Mouse (Mus musculus): ENCODE data around the gene Pard3.

Gene Pard3

DNA sequence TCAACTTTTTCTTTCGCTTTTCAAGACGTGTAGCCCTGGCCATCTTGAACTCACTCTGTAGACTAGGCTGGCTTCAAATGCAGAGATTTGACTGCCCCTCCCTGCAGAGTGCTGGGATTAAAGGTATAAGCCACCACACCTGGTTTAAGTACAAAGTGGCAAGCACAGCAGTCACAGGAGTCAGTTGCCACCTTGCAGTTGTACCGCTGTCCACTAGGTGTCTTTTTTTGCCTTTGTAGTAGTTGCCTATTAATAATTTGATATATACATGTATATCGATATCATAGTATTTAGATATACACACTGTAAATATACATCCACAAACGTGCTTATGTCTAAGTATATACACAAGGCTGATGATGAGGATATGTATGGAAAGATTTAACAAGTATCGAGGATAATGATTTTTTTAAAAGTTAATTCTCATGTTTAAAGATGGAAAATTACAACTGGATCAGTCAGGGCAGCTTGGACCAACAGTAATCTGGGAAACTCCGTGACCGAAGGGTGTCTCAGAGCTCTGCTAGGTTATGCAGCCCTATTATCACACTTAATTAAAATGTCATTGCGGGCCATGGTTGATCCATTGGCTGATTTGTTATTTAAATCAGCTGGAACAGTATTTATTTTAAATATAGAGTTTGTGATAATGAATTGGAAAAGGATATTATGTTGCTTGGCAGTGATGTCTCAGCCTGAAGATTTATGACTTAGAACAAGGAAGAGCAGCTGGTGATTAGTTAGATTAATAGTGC is 220.9 kb downstream of the Pard3 start:
- no peak for DNase-seq (ENCODE audit: low read depth, low spot score)

DNA sequence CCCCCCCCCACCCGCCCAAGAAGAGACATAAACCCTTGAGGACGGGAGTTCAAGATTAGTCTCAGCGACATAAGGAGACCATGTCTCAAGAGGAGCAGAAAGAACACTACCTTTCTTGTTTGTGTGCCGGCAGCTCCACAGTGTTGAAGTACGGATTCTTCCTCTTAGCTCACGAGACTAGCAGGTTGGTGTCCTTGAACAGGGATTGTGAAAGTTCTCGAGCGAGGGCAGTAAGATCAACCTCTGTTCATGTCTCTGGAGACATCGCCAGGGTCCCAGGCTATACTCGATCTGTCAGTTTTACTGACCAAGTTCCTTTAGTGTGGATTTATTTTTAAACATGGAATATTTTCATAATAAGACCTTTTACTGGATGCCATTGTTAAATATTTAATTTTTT is 224.1 kb downstream of the Pard3 start:
- DNase-seq (ENCODE audit: low read depth, low spot score), result no peak

DNA sequence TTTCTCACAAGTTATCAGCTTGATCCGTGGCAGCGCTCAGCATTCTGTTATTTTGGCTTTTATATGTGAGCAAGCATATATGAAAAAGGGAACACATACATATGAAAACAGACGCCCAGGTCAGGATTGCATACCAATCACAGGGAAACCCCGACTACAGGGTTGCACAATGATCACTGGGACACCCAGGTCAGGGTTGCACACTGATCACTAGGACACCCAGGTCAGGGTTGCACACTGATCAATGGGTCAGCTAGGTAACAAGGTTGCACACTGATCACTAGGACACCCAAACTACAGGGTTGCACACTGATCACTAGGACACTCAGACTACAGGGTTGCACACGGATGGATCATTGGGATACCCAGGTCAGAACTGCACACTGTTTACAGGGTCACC is 228.6 kb downstream of the Pard3 start:
- DNase-seq (ENCODE audit: low read depth, low spot score), result no peak

DNA sequence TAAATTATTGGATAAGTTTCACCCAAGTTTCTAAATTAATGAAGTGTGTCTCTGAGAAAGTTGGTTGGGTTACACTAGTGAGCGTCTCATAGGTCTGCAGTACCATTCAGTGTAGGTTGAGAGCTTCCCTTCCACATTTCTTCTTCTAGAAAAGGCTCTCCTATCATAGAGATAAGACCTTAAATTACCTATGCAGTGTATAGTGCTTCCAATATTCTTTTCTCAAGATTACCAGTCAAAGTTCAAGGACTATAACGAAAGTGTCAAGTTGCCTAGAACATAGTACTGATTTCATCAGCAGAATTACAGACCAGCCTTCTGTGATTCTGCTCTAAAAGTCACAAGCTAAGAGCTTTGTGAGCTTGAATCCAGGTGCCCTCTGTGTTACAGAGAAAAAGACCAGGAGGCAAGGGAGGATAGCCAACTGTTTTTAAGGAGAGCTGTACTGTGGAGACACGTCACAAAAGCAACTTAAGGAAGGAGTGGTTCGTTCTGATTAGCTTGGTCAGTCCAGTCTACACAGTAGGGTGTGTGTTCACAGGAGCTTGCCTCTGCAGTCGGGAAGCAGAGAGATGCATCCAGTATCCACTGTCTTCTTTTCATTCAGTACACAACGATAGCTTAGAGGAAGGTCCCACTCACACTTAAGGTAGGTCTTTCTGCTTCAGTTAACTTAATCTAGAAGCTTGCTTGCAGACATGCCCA is 229.5 kb downstream of the Pard3 start:
- DNase-seq (ENCODE audit: low read depth, low spot score), result no peak

DNA sequence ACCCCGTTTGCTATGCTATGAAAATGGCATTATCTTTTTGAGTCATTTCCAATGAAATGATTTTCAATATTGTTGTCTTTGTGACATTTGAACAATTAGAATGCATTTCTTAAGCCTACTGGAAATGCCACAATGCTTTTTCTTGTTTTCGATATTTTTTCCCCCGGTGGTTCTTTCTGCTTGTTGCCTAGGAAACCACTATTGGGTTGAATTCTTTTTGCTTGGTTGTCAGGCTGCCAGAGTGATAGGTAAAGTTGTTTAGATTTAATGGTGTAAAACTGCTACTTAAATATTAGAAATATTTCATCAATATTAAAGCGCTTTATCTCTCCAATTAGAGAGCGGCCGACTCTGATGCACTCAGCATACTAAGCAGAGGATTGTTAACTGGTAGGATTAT is 230.4 kb downstream of the Pard3 start:
- DNase-seq (ENCODE audit: low read depth, low spot score), result no peak

DNA sequence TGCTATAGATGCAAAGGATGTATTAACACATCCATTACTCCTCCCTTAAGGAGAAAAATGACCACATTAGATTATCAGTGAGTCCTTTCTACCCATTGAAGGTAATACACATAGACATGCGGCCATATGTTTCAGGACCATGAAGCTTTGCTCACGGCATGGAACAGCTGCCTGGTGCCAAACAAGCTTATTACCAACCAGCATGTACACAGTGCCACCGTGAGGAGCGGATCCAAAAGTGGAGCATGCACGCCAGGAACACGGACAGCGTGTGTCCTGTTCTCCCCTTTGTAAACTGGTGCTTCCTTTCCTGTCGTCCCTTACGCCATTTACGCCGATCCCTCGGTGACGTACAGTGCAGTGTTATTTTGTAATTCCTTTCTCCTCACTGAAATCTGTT is 232.2 kb downstream of the Pard3 start:
- no peak for DNase-seq (ENCODE audit: low read depth, low spot score)

DNA sequence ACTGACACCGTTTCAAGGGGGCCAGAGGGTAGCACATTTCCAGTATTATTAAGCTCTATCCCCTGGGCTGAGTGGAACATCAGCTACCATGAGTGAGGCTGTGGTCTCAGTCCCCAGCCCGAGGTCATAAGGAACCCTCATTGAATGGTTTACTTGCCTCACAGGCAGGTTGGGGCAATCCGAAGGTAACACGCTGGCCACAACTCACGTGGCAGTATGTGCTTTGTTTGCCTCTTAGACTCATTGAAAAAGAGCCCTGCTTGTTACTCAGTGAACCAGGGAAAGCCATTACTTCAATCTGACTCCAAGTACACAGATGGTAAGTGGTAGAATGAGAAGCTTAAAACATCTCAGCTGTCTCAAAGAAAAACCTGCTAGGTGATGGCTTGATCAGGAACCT is 236.8 kb downstream of the Pard3 start:
- no peak for DNase-seq (ENCODE audit: low read depth, low spot score)

DNA sequence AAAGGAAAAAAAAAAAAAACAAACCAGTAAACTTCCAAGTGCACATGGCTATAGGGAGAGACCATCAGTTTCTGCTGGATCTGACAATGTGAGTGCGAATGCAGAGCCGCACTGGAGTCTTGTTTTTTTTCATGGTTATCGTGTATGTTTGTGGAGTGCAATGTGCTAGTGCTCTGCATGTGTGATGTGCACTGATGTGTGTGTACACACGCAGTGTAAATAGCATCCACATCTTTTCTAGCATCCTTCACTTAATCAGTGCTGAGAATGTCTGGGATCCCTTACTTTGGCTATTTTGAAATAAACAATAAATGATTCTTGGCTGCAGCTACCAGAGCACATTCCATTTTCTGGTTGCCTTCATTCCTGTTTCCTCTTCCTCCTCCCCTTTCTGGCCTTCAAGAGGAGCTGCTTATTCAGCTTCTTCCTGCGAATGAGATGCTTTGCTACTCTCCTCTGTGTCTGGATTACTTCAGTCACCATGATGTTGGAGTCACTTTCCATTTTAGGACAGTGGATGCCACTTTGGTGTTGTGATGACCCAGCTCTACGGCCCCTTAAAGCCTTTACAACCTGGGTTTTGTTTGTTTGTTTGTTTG is 239.3 kb downstream of the Pard3 start:
- DNase-seq (ENCODE audit: low read depth, low spot score), result no peak

DNA sequence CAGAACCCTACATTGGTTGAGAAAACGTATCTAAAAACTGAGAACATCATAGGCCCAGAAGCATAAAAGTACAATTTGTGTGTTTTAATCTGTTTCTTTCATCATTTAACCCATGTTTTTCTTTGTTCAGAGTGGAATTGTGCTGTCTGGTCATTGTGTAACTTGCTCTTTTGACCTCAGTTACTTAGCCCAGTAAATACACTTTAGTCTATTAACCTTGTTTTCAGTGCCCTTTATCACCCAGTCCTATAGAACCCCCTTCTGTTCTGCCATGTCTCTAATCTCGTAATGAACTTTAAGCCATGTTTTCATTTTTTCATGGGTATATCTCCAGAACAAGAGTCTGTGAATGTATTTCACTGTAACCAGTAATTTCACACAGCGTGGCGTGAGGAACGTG is 243.3 kb downstream of the Pard3 start:
- no peak for DNase-seq (ENCODE audit: low read depth, low spot score)

DNA sequence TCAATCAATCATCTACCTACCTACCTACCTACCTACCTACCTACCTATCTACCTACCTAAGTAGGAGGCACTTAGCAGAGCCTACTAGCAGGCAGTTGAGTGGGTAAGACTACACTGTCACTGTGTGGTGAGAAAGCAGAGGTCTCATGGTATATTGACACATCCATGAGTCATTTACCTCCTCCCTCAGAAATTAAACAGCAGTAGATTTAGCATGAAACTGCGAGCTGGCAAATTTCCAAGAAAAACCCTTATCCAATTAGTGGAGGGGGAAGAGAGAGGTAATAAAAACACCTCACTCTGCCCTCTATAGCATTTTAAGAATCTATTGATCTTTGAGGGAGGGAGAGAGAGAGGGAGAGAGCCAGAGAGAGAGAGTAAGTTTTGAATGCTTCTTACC is 245.7 kb downstream of the Pard3 start:
- no peak for DNase-seq (ENCODE audit: low read depth, low spot score)

DNA sequence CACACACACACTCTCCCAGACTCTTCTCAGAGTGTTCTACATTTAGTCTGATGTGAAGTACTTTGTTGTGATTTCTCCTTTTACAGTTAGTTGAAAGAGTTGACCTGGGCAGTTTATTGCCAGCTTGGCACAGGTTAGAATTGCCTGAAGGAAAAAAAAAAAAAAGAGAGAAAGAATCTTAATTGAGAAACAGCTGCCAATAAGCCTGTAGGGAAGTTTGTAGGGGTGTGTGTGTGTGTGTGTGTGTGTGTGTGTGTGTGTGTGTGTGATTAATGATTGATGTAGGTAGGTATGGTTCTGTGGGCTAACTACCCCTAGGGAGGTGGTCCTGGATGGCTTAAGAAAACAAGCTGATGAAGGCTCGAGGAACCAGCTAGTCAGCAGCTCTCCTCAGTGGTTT is 252.1 kb downstream of the Pard3 start:
- no peak for DNase-seq (ENCODE audit: low read depth, low spot score)

DNA sequence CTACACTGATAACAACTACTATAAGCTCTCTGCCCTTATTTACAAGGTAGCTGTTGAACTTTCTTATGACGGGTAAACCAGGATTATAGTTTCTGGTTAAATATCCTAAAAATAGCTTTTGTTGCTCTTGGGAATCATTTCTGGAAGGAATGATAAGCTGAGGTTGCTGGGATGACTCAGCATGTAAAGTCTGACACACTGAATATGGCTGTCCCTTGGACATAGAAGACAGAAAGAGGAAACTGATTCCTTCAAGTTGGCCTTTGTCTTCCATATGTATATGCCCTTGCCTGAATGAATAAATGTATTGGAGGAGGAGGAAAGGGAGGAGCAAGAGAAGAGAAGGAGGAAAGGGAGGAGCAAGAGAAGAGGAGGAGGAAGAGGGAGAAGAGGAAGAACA is 254.2 kb downstream of the Pard3 start:
- DNase-seq (ENCODE audit: low read depth, low spot score), result no peak

DNA sequence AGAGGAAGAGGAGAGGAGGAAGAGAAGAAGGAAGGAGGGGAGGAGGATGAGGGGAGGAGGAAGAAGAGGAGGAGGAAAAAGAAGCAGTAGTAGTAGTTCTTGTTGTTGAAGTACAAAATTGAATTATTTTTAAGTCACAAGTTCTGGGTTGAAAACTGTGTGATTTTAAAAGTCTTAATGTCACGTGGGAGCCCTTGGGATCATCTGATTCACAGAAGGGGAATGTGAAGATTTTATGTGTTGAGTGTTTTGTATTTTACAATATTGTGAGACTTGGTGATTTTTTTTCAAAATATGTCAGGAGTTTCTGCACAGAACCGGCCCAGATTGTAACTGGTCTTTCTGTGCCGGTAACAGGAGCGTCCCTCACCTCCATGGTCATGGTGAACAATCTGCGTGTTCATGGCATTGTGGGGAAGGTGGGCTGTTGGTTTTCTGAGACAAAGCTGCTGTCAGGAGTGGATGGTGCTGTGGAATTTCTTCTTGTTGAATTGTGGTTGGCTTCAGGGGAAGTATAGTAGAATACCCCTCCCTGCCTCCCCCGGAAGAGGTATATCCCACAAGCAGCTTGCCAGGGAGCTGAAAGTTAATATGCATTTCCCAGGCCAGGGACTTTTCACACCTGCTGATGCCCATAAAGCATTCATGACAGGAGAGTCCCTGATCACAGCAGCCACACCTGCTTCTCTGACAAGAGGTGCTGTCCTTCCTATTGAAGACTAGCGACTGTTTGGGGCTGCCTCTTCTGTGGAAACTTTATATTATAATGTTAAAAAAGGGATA is 254.9 kb downstream of the Pard3 start:
- no peak for DNase-seq (ENCODE audit: low read depth, low spot score)

DNA sequence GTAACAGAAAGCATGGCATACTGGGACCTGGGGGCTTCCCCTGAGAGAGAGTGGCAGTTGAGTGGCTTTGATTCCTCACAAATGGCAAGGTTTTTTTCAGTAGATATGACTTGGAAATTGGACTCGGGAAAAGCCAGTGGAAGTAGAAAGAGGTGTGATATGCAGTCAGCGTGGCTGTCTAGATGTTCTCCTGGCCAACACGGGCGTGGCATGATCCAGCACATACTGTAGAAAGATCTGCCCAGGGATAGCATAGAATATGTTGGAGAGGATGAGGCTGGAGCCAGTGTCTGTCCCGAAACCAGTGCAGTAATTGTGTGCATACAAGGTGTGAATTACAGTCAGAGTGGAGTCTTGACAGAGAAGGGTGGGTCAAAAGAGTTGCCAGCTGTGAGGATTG is 257.2 kb downstream of the Pard3 start:
- DNase-seq (ENCODE audit: low read depth, low spot score), result no peak

DNA sequence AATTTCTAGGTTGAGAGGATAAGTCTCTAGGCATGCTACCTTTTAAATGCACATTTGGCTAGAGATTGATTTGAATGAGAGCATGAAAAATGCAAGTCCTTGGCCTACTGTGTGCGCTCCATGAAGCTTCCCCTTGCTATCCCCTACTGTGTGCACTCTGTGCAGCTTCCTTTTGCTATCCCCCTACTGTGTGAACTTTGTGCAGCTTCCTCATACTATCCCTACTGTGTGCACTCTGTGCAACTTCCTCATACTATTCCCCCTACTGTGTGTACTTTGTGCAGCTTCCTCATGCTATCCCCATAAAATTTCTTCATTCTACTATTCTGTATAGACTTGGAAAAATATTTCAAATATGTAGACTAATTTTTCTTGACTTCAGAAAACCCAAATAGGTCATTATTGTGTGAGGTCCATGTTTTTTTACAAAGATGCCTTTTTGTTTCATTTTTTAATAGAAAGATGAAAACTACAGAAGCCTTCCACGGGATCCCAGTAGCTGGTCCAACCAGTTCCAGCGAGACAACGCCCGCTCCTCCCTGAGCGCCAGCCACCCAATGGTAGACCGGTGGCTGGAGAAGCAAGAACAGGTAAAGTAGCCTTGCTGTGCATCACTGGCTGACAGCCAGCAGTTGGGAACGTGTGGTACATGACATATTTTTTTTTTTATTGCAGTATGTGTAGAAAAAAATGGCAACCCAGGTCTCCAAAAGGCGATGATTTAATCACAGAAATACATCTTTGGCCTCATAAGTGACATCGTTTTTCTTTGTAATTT is 260.1 kb downstream of the Pard3 start:
- no peak for DNase-seq (ENCODE audit: low read depth, low spot score)

DNA sequence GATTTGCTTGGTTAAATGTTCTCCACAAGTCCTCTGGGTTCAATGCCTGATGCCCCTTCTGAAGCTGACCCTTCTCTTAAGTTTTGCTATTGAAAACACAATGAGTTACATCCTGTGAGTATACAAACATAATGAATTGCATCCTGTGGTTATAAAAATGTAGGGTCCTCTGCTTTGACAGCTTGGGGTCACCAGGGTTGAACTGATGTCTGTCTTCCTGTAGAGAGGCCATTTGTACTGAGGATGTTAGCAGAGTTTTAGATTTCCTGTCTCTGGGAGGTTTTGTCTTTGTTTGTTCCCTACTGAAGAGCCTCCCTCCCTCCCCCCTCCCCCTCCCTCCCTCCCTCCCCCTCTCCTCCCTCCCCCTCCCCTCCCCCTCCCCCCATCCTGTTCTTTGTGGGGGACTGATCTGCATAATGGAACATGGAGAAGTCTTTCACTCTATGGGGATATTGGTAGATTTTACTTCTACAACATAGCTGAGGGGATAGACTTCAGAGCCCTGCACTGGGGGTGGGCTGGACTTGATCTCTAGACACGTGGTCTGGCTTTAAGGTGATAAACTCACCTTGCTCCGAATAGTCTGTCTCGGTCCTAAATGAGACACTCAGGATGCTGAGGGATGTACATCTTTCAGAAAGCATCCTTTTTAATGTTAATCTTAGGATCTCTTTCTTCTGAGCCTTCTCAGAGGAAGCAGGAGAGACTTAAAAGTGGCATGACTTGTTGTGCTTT is 261.3 kb downstream of the Pard3 start:
- DNase-seq (ENCODE audit: low read depth, low spot score), result no peak

DNA sequence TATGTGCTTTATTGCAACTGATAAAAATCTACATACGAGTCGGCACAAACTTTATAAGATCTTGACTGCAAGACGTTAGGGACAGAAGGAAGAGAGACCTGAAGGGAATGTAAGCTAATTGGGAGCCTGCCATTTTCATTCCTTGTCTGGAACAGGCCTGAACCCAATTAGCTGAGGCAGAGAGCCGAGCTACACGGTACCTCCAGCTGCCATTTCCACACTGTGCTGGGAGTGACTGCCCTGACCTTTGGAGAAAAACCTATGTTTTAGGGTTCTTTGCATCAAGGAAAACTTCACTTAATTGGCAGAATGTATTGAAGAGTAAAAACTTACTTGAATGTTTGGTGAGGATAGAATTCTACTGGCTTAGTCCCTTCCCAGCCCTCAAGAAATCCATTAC is 262.1 kb downstream of the Pard3 start:
- no peak for DNase-seq (ENCODE audit: low read depth, low spot score)

DNA sequence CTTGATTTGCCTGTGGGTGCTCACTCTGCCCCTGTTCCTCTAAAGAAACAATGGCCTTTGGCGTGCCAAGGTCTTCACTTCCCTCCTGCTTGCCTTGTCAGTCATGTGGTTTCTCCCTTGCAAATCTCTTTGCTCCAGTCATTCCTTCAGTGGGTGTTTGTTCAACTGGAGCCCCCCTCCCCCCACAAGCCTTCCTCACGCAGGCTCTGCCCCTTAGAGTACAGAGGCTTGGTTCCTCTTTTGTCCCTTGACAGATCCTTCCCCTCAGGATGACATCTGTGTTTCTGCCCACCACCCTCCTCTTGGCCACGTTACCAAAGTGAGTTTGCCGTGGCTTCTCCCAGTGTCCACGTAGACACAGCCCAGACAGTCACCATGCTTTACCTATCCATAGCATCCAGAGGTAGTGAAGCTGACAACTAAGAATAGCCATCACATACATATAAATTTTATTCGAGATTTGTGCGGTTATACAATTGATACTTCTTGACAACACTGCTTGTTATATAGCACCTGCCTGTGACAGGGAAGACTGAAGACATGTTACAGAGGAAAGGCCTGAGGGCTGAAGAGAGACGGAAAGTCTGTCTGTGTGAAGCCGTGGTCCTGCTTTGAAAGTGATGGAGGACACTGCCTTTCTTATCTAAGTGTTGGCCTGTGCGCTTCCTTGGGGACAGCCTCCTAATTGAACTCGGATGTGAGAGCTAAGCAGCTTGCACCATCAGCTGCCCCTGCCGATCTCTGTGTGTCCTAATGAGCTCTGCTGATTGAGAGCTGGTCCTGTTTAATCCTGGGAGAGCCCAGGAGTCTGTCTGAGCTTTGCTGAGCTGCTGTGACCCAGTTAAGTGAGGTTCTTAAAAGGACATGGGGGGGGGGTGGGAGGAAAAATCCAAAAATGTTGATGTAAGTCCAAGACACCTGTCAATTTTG is 266.8 kb downstream of the Pard3 start:
- DNase-seq (ENCODE audit: low read depth, low spot score), result no peak

DNA sequence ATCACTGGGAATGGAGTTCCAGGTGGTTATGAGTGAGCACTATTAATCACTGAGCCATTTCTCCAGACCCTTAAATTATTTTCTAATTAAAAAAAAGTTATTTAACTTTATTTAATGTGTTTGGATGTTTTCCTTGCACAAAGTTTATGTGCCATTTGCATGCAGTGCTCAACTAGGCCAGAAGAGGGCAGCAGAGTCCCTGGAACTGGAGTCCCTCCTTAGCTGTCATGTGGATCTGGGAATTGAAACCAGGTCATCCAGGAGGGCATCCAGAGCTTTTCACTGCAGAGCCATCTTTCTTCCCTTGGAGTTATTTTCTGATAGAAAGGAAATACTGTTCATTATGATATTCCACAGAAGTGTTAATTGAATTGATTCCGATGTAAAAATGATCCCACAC is 268.1 kb downstream of the Pard3 start:
- peak; percentile 57 for DNase-seq (ENCODE audit: low read depth, low spot score)

DNA sequence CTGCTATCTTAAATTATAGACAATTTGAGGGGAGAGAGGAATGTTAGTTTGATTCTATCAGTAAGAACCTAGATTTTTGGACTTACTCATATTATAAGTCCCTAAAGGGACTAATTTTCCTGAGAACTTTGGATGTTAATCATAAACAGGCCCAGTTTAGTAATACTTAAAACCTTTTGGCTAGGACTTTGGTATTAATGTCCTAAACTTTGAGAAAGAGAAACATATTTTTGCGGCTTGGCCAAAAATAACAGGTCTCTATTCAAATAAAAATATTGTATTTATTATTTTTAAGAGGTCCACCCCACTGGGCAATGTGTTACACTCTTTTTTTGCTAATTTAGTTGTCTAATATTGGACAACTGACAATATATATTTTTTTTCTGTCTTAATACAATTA is 271.5 kb downstream of the Pard3 start:
- DNase-seq (ENCODE audit: low read depth, low spot score), result no peak
